Mouse (Mus musculus) adrenal gland, postnatal 10 days (tissue): Measurements from ENCODE around the gene Lelp1. TPM values are rescaled to one million over a fixed set of nuclear protein-coding genes. Genes with fewer than 3 reads are reported as not detected.

Source experiments
- DNase-seq: peaks from one replicate; pipeline ENCODE4 v3.0.0; 2021; ENCODE audit warnings: mixed read lengths
- long read RNA-seq, 2 experiments: library from polyadenylated mRNA; stranded (forward); transcript quantifications; one replicate each; pipeline ENCODE4 v2.0.0; 2021
- total RNA-seq, 2 experiments: library from RNA; stranded (reverse); gene quantifications; 2 replicates each; pipeline ENCODE4 v1.2.3; 2021

Lelp1 gene
- total RNA-seq = not detected
- long read RNA-seq, experiment 1 = 0 reads
- long read RNA-seq, experiment 2 = 0 reads

GRCm38 (mm10) chr3:92142644-92143043, at the start of gene Lelp1:
Gene Lelp1 (minus strand): TSS chr3:92142744.
- no peak for DNase-seq

GRCm38 (mm10) chr3:92176880-92177279, 34.3 kb upstream of the Lelp1 start:
- no peak for DNase-seq

GRCm38 (mm10) chr3:92169847-92170246, 27.3 kb upstream of the Lelp1 start:
- no peak for DNase-seq

GRCm38 (mm10) chr3:92153322-92153721, 10.8 kb upstream of the Lelp1 start:
- DNase-seq = peak; percentile 75

GRCm38 (mm10) chr3:92150631-92151277, 8.2 kb upstream of the Lelp1 start:
- peak; percentile 60 for DNase-seq

GRCm38 (mm10) chr3:92147913-92148312, 5.4 kb upstream of the Lelp1 start:
- no peak for DNase-seq

GRCm38 (mm10) chr3:92147420-92147819, 4.9 kb upstream of the Lelp1 start:
- peak; percentile 6 for DNase-seq

GRCm38 (mm10) chr3:92123847-92124246, 18.7 kb downstream of the Lelp1 start, which contains the start of gene Prr9:
Gene Prr9 (minus strand): TSS chr3:92123947.
- no peak for DNase-seq

- DNase-seq = peak; percentile 16
These were observed 21.6 kb downstream of the Lelp1 start for GRCm38 (mm10) chr3:92120902-92121301.

GRCm38 (mm10) chr3:92117930-92118329, 24.6 kb downstream of the Lelp1 start:
- DNase-seq = peak; percentile 8

- DNase-seq = no peak
These were observed 31.0 kb downstream of the Lelp1 start for GRCm38 (mm10) chr3:92111526-92111925.

- no peak for DNase-seq
These were observed 31.8 kb downstream of the Lelp1 start for GRCm38 (mm10) chr3:92110790-92111189.

GRCm38 (mm10) chr3:92106582-92106981, 36.0 kb downstream of the Lelp1 start:
- peak; percentile 55 for DNase-seq

Other genes starting within 250 kb of the Lelp1 start
- gene Pglyrp3, start 128.2 kb downstream of the Lelp1 start, total RNA-seq = not detected
- not detected for gene Lor, start 59.6 kb downstream of the Lelp1 start, total RNA-seq
- not detected for gene Prr9, start 18.8 kb downstream of the Lelp1 start, total RNA-seq
- gene Sprr2a1, start 73.1 kb upstream of the Lelp1 start, total RNA-seq = not detected
- not detected for gene Sprr2a2, start 73.2 kb upstream of the Lelp1 start, total RNA-seq
- not detected for gene Sprr2a3, start 142.7 kb upstream of the Lelp1 start, total RNA-seq
- gene Sprr2b, start 173.9 kb upstream of the Lelp1 start, total RNA-seq = not detected
- not detected for gene Sprr2d, start 196.4 kb upstream of the Lelp1 start, total RNA-seq
- gene Sprr2e, start 209.4 kb upstream of the Lelp1 start, total RNA-seq = not detected
- not detected for gene Sprr2f, start 222.4 kb upstream of the Lelp1 start, total RNA-seq
- not detected for gene Sprr2h, start 242.9 kb upstream of the Lelp1 start, total RNA-seq